Mouse (Mus musculus) CD4-positive helper T cell, adult 2 months (primary cell): ENCODE data around the gene Dcaf10.

Source experiments
- DNase-seq: peaks from one replicate; pipeline ENCODE4 v3.0.0-alpha.2; 2012; ENCODE audit warnings: low read depth, missing footprints, low spot score

Dcaf10 gene

DNA sequence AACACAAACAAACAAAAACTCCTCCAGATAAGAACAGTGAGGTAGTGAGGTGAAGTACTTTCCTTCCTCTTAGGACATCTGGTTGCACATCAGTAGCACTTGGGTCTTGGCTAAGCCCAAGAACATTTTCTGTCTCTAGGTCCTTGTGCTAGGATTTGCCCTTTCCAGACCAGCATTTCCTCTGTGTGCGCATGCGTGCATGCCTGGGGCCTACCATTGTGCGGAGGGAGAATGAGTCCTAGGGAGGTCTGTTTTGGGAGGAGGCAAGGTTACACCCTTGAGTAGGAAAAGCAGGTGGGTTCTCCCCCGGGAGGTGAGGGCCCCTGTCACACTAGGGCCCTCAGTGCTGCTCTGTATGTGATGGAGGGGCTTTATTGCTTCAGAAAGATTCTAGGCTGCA, 77.2 kb downstream of the Dcaf10 start:
- DNase-seq = no peak

DNA sequence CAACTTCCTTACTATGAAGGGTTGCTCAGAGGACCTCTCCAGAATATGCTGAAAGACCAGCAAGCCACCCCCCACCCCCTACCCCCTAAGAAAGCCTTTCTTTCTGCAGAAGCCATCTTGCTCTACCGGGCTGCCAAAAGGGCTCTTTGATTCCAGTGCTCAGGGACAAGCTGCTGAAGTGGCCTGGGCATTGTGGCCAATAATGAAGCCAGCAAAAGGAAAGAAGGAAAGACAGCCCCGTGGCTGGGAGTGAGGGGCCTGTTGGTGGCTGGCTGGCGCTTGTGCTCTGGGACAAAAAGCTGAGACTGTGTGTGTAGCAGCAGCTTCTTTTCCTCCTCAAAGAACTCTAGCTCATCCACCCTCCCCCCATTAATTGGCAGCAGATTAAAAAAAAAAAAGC, 78.8 kb downstream of the Dcaf10 start:
- DNase-seq = no peak

GRCm38 (mm10) chr4:45421519-45422260, 79.8 kb downstream of the Dcaf10 start:
- no peak for DNase-seq

- DNase-seq = no peak
Measured at GRCm38 (mm10) chr4:45422640-45423039, 80.7 kb downstream of the Dcaf10 start.

DNA sequence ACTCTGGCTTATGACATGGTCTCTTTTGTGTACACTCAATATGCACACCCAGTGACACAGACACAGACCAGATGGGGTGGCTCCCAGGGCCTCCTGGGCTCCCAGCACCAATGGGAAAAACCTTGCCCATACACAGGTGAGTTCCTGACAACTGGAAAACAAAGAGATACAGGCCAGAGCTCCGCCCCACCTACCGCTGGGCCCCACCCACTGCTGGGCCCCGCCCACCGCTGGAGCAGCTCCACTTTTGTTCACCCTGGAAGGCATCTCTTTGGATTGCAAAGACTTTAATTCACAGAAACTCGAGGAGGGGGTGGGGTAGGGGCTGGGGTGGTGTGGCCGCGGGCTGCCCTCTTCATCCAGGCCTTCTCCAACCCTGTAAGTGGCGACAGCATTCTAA, 81.5 kb downstream of the Dcaf10 start:
- no peak for DNase-seq

DNA sequence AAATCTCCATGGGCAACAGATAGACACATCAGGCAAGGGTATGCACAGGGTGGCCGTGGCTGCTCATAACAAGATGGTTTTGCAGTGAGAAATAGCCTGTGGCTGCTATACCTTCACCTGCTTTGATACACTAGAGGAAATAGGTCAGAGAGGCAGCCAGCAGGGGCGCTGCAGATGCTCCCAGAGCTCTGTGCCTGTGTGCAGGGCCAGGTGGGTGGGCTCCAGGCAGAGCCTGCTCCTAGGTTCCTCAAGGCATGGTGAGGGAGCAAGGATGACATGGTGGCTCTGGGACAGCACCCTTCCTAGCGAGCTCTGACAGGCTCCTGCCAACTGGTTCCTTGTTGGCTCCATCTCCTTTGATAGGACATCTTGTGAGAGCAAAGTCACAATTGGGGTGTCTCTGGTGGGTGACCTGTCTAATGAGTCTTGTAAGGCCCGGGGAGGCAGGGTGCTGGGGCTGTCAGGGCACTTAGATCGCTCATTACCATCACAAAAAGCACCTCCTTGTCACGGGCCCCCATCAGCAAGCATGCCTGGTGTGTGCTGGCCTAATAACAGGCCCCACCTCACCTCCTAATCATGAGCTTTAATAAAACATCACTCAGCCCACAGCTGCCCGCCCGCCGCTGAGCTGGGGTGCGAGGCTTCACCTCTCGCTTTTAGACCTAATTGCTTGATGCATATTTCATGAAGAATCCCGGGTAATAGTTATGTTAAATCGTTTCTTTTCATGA, 85.0 kb downstream of the Dcaf10 start:
- no peak for DNase-seq
